Mouse (Mus musculus) lung, postnatal 0 days (tissue): ENCODE measurements around the gene Il20rb.

Experiments
- CTCF ChIP-seq: IDR thresholded peaks from 2 replicates; pipeline ENCODE4 v1.5.1; 2016; ENCODE audit warnings: antibody characterized with exemption, mild to moderate bottlenecking
- EP300 ChIP-seq: IDR thresholded peaks from 2 replicates; pipeline ENCODE4 v1.6.1; 2016; ENCODE audit warnings: antibody characterized with exemption, mild to moderate bottlenecking, control low read depth

- no peak for TF ChIP-seq CTCF
- TF ChIP-seq EP300 = no peak
Observed at GRCm38 (mm10) chr9:100419103-100419502, 67.5 kb downstream of the Il20rb start.
